Mouse (Mus musculus) megakaryocyte-erythroid progenitor cell, adult 5-6 weeks (primary cell): Measurements from ENCODE around the gene Armcx1. TPM values are rescaled to one million over a fixed set of nuclear protein-coding genes. Genes with fewer than 3 reads are reported as not detected.

Experiments used
- ATAC-seq: replicated peaks from 2 replicates; pipeline ENCODE4 v1.8.0; 2016; ENCODE audit warnings: mild to moderate bottlenecking, inconsistent platforms; ENCODE audit not compliant: severe bottlenecking, poor library complexity, low FRiP score, low TSS enrichment
- total RNA-seq, 2 experiments: library from RNA; stranded (forward) in 1 of 2; stranded (reverse) in 1 of 2; fragments of 200-1000, 215-1000 nt in 1 of 2; fragments of >200 nt in 1 of 2; fragmentation: Nextera tagmentation in 1 of 2; gene quantifications; 2 replicates each; pipeline ENCODE4 v1.2.3; 2014 to 2017

The Armcx1 gene
- 4.4 and 4.5 TPM in 2 replicates for total RNA-seq (2014; fragmentation: Nextera tagmentation)
- 10.6 and 19.0 TPM in 2 replicates for total RNA-seq (2017)

- peak; percentile 100 for ATAC-seq
Observed at GRCm38 (mm10) chrX:134717752-134718308, at the start of gene Armcx1. Gene Armcx1 (plus strand): TSS chrX:134717963.

- no peak for ATAC-seq
Observed at GRCm38 (mm10) chrX:134675022-134675421, 42.7 kb upstream of the Armcx1 start.

- no peak for ATAC-seq
Observed at GRCm38 (mm10) chrX:134675959-134676358, 41.8 kb upstream of the Armcx1 start.

GRCm38 (mm10) chrX:134684936-134685335 is 32.8 kb upstream of the Armcx1 start:
- no peak for ATAC-seq

GRCm38 (mm10) chrX:134686267-134686666 is 31.5 kb upstream of the Armcx1 start, which contains the start of gene Armcx4:
Gene Armcx4 (plus strand): TSS chrX:134686519.
- peak; percentile 71 for ATAC-seq

GRCm38 (mm10) chrX:134686739-134687171 is 31.0 kb upstream of the Armcx1 start:
- no peak for ATAC-seq

- ATAC-seq: no peak
Observed at GRCm38 (mm10) chrX:134689676-134690075, 28.1 kb upstream of the Armcx1 start.

- no peak for ATAC-seq
Observed at GRCm38 (mm10) chrX:134690871-134691539, 26.8 kb upstream of the Armcx1 start.

- no peak for ATAC-seq
Observed at GRCm38 (mm10) chrX:134691540-134691935, 26.2 kb upstream of the Armcx1 start.

GRCm38 (mm10) chrX:134716863-134717262 is 900 bp upstream of the Armcx1 start:
- ATAC-seq: no peak

GRCm38 (mm10) chrX:134718524-134718923 is 761 bp downstream of the Armcx1 start:
- peak; percentile 78; the same call in 1 of the 2 replicates for ATAC-seq

- ATAC-seq: 0 out of 2 replicates have a peak, but pooled peaks have one; percentile 37
Observed at GRCm38 (mm10) chrX:134723762-134724161, 6.0 kb downstream of the Armcx1 start.

GRCm38 (mm10) chrX:134729778-134730177 is 12.0 kb downstream of the Armcx1 start:
- ATAC-seq: peak; percentile 70

- ATAC-seq: peak; percentile 76
Observed at GRCm38 (mm10) chrX:134737796-134738195, 20.0 kb downstream of the Armcx1 start.

GRCm38 (mm10) chrX:134739160-134739559 is 21.4 kb downstream of the Armcx1 start:
- ATAC-seq: peak; percentile 72

GRCm38 (mm10) chrX:134741862-134742261 is 24.1 kb downstream of the Armcx1 start:
- no peak for ATAC-seq

- ATAC-seq: peak; percentile 74
Observed at GRCm38 (mm10) chrX:134746459-134746858, 28.7 kb downstream of the Armcx1 start.

- peak; percentile 96 for ATAC-seq
Observed at GRCm38 (mm10) chrX:134750764-134751592, 33.2 kb downstream of the Armcx1 start, which contains the start of gene Armcx6. Gene Armcx6 (minus strand): TSS chrX:134751417.

GRCm38 (mm10) chrX:134751910-134752309 is 34.1 kb downstream of the Armcx1 start:
- no peak for ATAC-seq

GRCm38 (mm10) chrX:134752584-134752983 is 34.8 kb downstream of the Armcx1 start:
- no peak for ATAC-seq
